Mouse (Mus musculus): Measurements from ENCODE around the gene Bicc1. TPM values are rescaled to one million over a fixed set of nuclear protein-coding genes. Genes with fewer than 3 reads are reported as not detected.

The Bicc1 gene
- polyA plus RNA-seq, 1 experiment from 2014 or later: 19.1 TPM

- Histone ChIP-seq H3K4me1 (replicated peaks; ENCODE audit: control insufficient read depth, insufficient read depth, low read length) (peaks cover 4% of the 10 kb centered on the region; the same call in 1 of the 2 replicates), H3K27ac (ENCODE audit: low read length) (no peak overlapping the region; the same call in 1 of the 2 replicates), H3K36me3 (ENCODE audit: control insufficient read depth, insufficient read depth, low read length) (peaks cover 6% of the 10 kb centered on the region; the same call in 1 of the 2 replicates), H3K4me3 (ENCODE audit: low read length) (no peak overlapping the region), H3K4me2 (ENCODE audit: low read depth, low read length) (no peak overlapping the region), H3K9ac (ENCODE audit: low read length) (no peak overlapping the region), H3K27me3 (ENCODE audit: control insufficient read depth, insufficient read depth, low read depth, low read length) (no peaks in the 10 kb centered on the region), H3K9me3 (ENCODE audit: control insufficient read depth, low read length) (no peaks in the 10 kb centered on the region)
- WGBS: 38% methylated on average over 3 of the region's 3 CpGs
- peak; percentile 67 for ATAC-seq (ENCODE audit: low read depth)
These were observed 235.2 kb downstream of the Bicc1 start for GRCm38 (mm10) chr10:70924348-70924747.

- Histone ChIP-seq H3K4me3 (ENCODE audit: low read length) (no peak overlapping the region), H3K4me2 (ENCODE audit: low read depth, low read length) (no peak overlapping the region), H3K27me3 (ENCODE audit: control insufficient read depth, insufficient read depth, low read depth, low read length) (no peaks in the 10 kb centered on the region), H3K9ac (ENCODE audit: low read length) (no peak overlapping the region), H3K4me1 (replicated peaks; ENCODE audit: control insufficient read depth, insufficient read depth, low read length) (peaks cover 4% of the 10 kb centered on the region; the same call in 1 of the 2 replicates), H3K27ac (ENCODE audit: low read length) (no peak overlapping the region), H3K36me3 (ENCODE audit: control insufficient read depth, insufficient read depth, low read length) (peaks cover 6% of the 10 kb centered on the region; the same call in 1 of the 2 replicates), H3K9me3 (ENCODE audit: control insufficient read depth, low read length) (no peaks in the 10 kb centered on the region)
- 0 out of 2 replicates have a peak, but pooled peaks have one; percentile 3 for ATAC-seq (ENCODE audit: low read depth)
- WGBS: 86% methylated on average over 3 of the region's 3 CpGs
These were observed 235.6 kb downstream of the Bicc1 start for GRCm38 (mm10) chr10:70923936-70924335.

GRCm38 (mm10) chr10:70921481-70921880, 238.0 kb downstream of the Bicc1 start:
- H3K27me3 ChIP-seq (ENCODE audit: control insufficient read depth, insufficient read depth, low read depth, low read length): no peaks in the 10 kb centered on the region
- H3K27ac ChIP-seq (ENCODE audit: low read length): no peak overlapping the region
- 69% methylated on average over 6 of the region's 6 CpGs for WGBS
- H3K9me3 ChIP-seq (ENCODE audit: control insufficient read depth, low read length): 0 out of 2 replicates have a peak, but pooled peaks cover 3% of the 10 kb centered on the region
- H3K4me1 ChIP-seq (replicated peaks; ENCODE audit: control insufficient read depth, insufficient read depth, low read length): peaks cover 4% of the 10 kb centered on the region; the same call in 1 of the 2 replicates
- H3K36me3 ChIP-seq (ENCODE audit: control insufficient read depth, insufficient read depth, low read length): peaks cover 4% of the 10 kb centered on the region; the same call in 1 of the 2 replicates
- H3K9ac ChIP-seq (ENCODE audit: low read length): no peak overlapping the region
- no peak overlapping the region for H3K4me2 ChIP-seq (ENCODE audit: low read depth, low read length)
- H3K4me3 ChIP-seq (ENCODE audit: low read length): no peak overlapping the region
- no peak for ATAC-seq (ENCODE audit: low read depth)

DNA sequence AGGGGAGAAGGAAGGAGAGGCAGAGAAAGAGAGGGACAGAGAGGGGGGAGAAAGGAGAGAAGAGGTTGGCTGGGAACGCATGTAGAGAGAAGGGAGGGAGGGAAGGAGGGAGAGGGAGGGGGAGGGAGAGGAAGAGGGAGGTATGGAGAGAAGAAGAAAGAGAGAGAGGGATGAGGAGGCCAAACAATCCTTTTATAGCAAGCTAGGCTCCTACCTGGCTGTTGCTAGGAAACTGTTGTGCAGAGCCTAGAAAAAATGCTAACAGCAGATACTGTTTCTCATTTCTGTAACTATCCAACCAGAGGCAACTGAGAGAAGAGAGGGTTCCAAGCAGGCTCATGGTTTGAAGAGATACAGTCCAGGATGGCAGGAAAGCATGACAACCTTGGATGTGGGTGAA, 239.6 kb downstream of the Bicc1 start:
- WGBS: 36% methylated on average over 1 of the region's 1 CpGs
- no peak for ATAC-seq (ENCODE audit: low read depth)
- Histone ChIP-seq H3K4me1 (replicated peaks; ENCODE audit: control insufficient read depth, insufficient read depth, low read length) (peaks cover 4% of the 10 kb centered on the region; the same call in 1 of the 2 replicates), H3K27me3 (ENCODE audit: control insufficient read depth, insufficient read depth, low read depth, low read length) (no peaks in the 10 kb centered on the region), H3K27ac (ENCODE audit: low read length) (no peak overlapping the region), H3K4me2 (ENCODE audit: low read depth, low read length) (no peak overlapping the region), H3K9me3 (ENCODE audit: control insufficient read depth, low read length) (0 out of 2 replicates have a peak, but pooled peaks cover 3% of the 10 kb centered on the region), H3K9ac (ENCODE audit: low read length) (no peak overlapping the region), H3K4me3 (ENCODE audit: low read length) (no peak overlapping the region), H3K36me3 (ENCODE audit: control insufficient read depth, insufficient read depth, low read length) (peaks cover 4% of the 10 kb centered on the region; the same call in 1 of the 2 replicates)

DNA sequence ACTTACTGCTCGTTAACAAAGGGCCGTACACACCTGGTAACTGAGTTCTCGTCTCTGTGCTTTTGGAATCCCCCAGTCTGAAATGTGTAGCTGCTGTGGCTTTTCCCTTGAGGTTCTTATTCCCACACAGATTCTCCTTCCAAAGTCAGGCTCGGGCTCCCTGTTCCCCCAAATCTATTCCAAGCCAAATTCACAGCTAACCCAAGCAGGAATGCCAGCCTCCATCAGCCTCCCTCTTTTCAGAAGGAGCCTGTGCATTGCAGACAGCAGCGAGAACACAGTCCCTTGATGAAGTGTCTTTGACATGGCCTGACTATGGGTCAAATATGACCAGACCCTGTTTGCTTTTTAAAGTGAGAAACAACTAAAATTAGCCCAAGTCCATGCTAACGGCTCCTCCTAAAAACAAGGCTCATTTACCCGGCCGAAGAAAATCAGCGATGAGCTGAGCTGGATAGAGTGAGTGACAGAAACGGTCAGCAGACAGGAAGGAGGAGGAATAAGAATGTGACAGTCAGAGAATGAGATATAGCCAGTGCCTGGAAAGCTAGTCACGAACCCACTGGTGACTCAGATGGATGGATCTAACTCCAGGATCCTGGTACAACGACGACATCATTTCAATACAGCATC, 240.4 kb downstream of the Bicc1 start:
- peak; percentile 85 for ATAC-seq (ENCODE audit: low read depth)
- 0 out of 2 replicates have a peak, but pooled peaks cover 3% of the 10 kb centered on the region for H3K9me3 ChIP-seq (ENCODE audit: control insufficient read depth, low read length)

GRCm38 (mm10) chr10:70916697-70917096, 242.8 kb downstream of the Bicc1 start:
- H3K9ac ChIP-seq (ENCODE audit: low read length): no peak overlapping the region
- H3K4me2 ChIP-seq (ENCODE audit: low read depth, low read length): no peak overlapping the region
- H3K27me3 ChIP-seq (ENCODE audit: control insufficient read depth, insufficient read depth, low read depth, low read length): no peaks in the 10 kb centered on the region
- WGBS: 85% methylated on average over 6 of the region's 6 CpGs
- no peaks in the 10 kb centered on the region for H3K4me1 ChIP-seq (replicated peaks; ENCODE audit: control insufficient read depth, insufficient read depth, low read length)
- H3K4me3 ChIP-seq (ENCODE audit: low read length): no peak overlapping the region
- H3K36me3 ChIP-seq (ENCODE audit: control insufficient read depth, insufficient read depth, low read length): no peaks in the 10 kb centered on the region
- H3K27ac ChIP-seq (ENCODE audit: low read length): no peak overlapping the region
- H3K9me3 ChIP-seq (ENCODE audit: control insufficient read depth, low read length): 0 out of 2 replicates have a peak, but pooled peaks cover 3% of the 10 kb centered on the region
- no peak for ATAC-seq (ENCODE audit: low read depth)

More for the DNA sequence above, 240.4 kb downstream of the Bicc1 start:
- WGBS: 48% methylated on average over 13 of the region's 13 CpGs
- Histone ChIP-seq H3K4me1 (replicated peaks; ENCODE audit: control insufficient read depth, insufficient read depth, low read length) (peaks cover under 1% of the 10 kb centered on the region; the same call in 1 of the 2 replicates), H3K4me2 (ENCODE audit: low read depth, low read length) (no peak overlapping the region), H3K27ac (ENCODE audit: low read length) (no peak overlapping the region), H3K9ac (ENCODE audit: low read length) (no peak overlapping the region), H3K27me3 (ENCODE audit: control insufficient read depth, insufficient read depth, low read depth, low read length) (no peaks in the 10 kb centered on the region), H3K36me3 (ENCODE audit: control insufficient read depth, insufficient read depth, low read length) (peaks cover 4% of the 10 kb centered on the region; the same call in 1 of the 2 replicates), H3K4me3 (ENCODE audit: low read length) (no peak overlapping the region)

DNA sequence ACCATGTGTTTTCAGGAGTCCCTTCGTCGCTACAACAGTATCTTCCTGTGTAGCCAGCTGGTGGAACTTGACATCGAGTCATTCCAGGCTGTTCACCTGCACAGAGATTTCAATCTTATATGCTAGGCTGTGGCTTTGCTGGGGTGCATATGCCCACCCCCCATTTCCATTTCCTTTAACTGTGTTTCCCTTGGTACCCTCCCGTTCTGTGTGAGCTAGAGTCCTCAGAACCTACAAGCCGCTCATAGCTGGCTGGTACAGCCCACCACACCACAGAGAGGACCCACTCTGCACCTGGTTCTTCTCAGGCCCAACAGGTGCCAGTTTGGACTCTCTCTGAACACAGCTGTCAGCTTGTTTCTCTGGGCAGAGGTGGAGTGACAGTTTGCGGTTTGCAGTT, 244.4 kb downstream of the Bicc1 start:
- H3K9ac ChIP-seq (ENCODE audit: low read length): no peak overlapping the region
- H3K27ac ChIP-seq (ENCODE audit: low read length): no peak overlapping the region
- ATAC-seq (ENCODE audit: low read depth): no peak
- no peak overlapping the region for H3K4me2 ChIP-seq (ENCODE audit: low read depth, low read length)
- H3K9me3 ChIP-seq (ENCODE audit: control insufficient read depth, low read length): 0 out of 2 replicates have a peak, but pooled peaks cover 3% of the 10 kb centered on the region
- H3K36me3 ChIP-seq (ENCODE audit: control insufficient read depth, insufficient read depth, low read length): no peaks in the 10 kb centered on the region
- no peaks in the 10 kb centered on the region for H3K4me1 ChIP-seq (replicated peaks; ENCODE audit: control insufficient read depth, insufficient read depth, low read length)
- WGBS: 89% methylated on average over 6 of the region's 6 CpGs
- no peak overlapping the region for H3K4me3 ChIP-seq (ENCODE audit: low read length)
- H3K27me3 ChIP-seq (ENCODE audit: control insufficient read depth, insufficient read depth, low read depth, low read length): no peaks in the 10 kb centered on the region

DNA sequence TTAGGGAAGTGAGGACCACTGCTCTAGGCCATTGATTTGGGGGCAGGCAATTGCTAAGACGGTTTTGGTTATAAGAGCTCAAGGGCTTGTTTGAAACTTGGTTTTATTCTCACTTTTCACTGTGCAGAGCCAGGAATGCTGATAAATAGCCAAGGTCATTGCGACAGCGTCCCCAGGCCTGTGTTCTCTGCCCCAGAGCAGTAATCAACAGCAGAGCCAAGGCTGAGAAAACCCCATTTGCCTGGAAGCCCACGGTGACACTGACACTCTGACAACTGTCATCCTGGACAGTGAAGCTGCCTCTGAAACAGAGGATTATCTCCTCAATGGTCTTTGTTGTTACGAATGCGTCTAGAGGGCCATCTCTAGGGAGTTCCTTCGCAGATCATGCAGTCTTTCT, 255.6 kb downstream of the Bicc1 start:
- WGBS: 48% methylated on average over 7 of the region's 7 CpGs

GRCm38 (mm10) chr10:70902751-70903485, 256.6 kb downstream of the Bicc1 start:
- no peaks in the 10 kb centered on the region for H3K4me1 ChIP-seq (replicated peaks; ENCODE audit: control insufficient read depth, insufficient read depth, low read length)
- 36% methylated on average over 5 of the region's 5 CpGs for WGBS
- no peaks in the 10 kb centered on the region for H3K27me3 ChIP-seq (ENCODE audit: control insufficient read depth, insufficient read depth, low read depth, low read length)
- H3K9me3 ChIP-seq (ENCODE audit: control insufficient read depth, low read length): no peaks in the 10 kb centered on the region
- no peak overlapping the region for H3K27ac ChIP-seq (ENCODE audit: low read length)
- H3K4me3 ChIP-seq (ENCODE audit: low read length): no peak overlapping the region
- no peak for ATAC-seq (ENCODE audit: low read depth)
- H3K36me3 ChIP-seq (ENCODE audit: control insufficient read depth, insufficient read depth, low read length): no peaks in the 10 kb centered on the region
- H3K4me2 ChIP-seq (ENCODE audit: low read depth, low read length): no peak overlapping the region
- no peak overlapping the region for H3K9ac ChIP-seq (ENCODE audit: low read length)

More for the DNA sequence above, 255.6 kb downstream of the Bicc1 start:
- no peaks in the 10 kb centered on the region for H3K9me3 ChIP-seq (ENCODE audit: control insufficient read depth, low read length)
- no peaks in the 10 kb centered on the region for H3K27me3 ChIP-seq (ENCODE audit: control insufficient read depth, insufficient read depth, low read depth, low read length)
- no peak overlapping the region for H3K9ac ChIP-seq (ENCODE audit: low read length)
- no peaks in the 10 kb centered on the region for H3K4me1 ChIP-seq (replicated peaks; ENCODE audit: control insufficient read depth, insufficient read depth, low read length)
- no peak overlapping the region for H3K4me3 ChIP-seq (ENCODE audit: low read length)
- H3K27ac ChIP-seq (ENCODE audit: low read length): no peak overlapping the region
- H3K36me3 ChIP-seq (ENCODE audit: control insufficient read depth, insufficient read depth, low read length): no peaks in the 10 kb centered on the region
- H3K4me2 ChIP-seq (ENCODE audit: low read depth, low read length): no peak overlapping the region
- no peak for ATAC-seq (ENCODE audit: low read depth)

Measured in lung, embryonic 16.5 days (tissue).